Mouse (Mus musculus) frontal cortex, adult (tissue): ENCODE measurements at regions not wholly inside any gene's neighbourhood (a gene's known extent, or its start where the extent isn't known, plus 50 kb on each side); places are given as distances from the start of the nearest gene placed in this dataset.

Source experiments
- ATAC-seq: cut with Nextera tagmentation; 2 replicates; pipeline ENCODE4 v1.9.2; 2017; ENCODE audit warnings: mild to moderate bottlenecking, moderate library complexity, mixed read lengths; ENCODE audit not compliant: low TSS enrichment

GRCm38 (mm10) chr14:71473907-71474306 is 874.3 kb upstream of the Fam160b2 start:
- ATAC-seq: no peak

DNA sequence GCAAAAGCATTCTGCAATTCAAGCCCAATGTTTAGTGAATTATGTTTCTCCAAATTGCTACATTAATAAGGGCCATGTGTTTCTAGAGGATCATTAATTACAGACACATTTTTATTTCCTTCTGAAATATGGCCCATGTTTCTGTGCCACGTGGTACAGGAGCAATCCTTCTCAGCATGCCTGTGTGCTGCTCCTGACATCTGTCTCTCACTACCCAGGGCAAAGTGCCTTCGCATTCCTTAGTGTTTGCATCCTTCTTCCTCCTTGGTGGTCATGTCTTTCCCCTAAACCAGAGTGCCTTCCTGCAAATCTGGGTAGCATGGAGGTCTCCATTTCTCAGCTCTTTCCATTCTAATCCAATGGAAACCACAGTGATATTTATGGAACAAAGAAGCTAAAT is 832.7 kb upstream of the Fam160b2 start:
- no peak for ATAC-seq
